Mouse (Mus musculus): Measurements from ENCODE around the gene Dusp10.

Dusp10 gene

GRCm38 (mm10) chr1:184013106-184013505 lies at the start of gene Dusp10:
Gene Dusp10, plus strand, starts transcription at chr1:184013302.
- no peaks in the 10 kb centered on the region for H3K36me3 ChIP-seq (ENCODE audit: control insufficient read depth, insufficient read depth, low read length, poor library complexity, severe bottlenecking)

DNA sequence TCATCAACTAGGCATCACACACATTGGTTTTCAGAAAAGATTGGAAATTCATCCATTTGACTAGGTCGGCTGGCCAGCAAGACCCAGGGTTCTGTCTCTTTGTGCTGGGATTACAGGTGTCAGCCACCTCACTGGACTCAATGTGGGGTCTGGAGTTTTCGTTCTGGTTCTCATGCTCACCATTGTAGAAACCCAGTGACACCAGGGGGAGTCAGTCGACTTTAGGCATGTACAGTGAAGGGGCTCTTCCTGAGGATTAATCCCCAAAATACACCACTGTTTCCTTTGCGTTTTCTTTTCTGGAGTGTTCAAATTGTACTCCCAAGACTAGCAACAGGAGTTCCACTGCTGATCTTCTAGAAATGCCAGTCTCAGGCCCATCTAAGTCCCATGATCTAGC lies 47.8 kb upstream of the Dusp10 start:
- DNase-seq (ENCODE audit: low read depth, low spot score): no peak
- Histone ChIP-seq H3K27me3 (ENCODE audit: control insufficient read depth, insufficient read depth, low read length, poor library complexity, severe bottlenecking) (no peaks in the 10 kb centered on the region; the same call in 1 of the 2 replicates), H3K36me3 (ENCODE audit: control insufficient read depth, insufficient read depth, low read length, poor library complexity, severe bottlenecking) (no peaks in the 10 kb centered on the region)

More at GRCm38 (mm10) chr1:184013106-184013505, at the start of gene Dusp10:
- peak; percentile 24 for DNase-seq (ENCODE audit: low read depth, low spot score)
- H3K27me3 ChIP-seq (ENCODE audit: control insufficient read depth, insufficient read depth, low read length, poor library complexity, severe bottlenecking): no peaks in the 10 kb centered on the region

- Histone ChIP-seq H3K27me3 (ENCODE audit: control insufficient read depth, insufficient read depth, low read length, poor library complexity, severe bottlenecking) (no peaks in the 10 kb centered on the region; the same call in 1 of the 2 replicates), H3K36me3 (ENCODE audit: control insufficient read depth, insufficient read depth, low read length, poor library complexity, severe bottlenecking) (no peaks in the 10 kb centered on the region)
- no peak for DNase-seq (ENCODE audit: low read depth, low spot score)
Observed at GRCm38 (mm10) chr1:183969265-183969664, 43.8 kb upstream of the Dusp10 start.

DNA sequence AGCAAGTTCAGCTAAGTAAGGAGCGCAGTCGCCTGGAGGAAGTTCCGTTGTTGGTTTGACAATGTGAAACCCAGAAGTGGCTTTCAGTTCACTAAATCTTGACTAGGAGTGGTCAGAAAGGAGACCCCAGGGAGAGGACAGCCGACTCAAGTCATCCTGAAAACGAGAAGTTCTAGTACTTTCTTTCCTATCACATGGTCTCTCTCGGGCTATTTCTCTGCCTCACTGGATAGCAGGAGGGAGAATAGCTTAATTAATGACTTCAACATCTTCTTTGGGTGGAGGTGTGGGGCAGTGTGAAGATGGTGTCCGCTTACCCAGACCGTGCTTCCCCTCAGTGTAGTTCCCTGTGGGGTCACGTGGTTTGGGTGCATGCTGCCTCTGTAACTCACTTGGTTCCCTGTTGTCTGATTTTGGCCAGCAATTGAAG lies 33.3 kb upstream of the Dusp10 start:
- H3K27me3 ChIP-seq (ENCODE audit: control insufficient read depth, insufficient read depth, low read length, poor library complexity, severe bottlenecking): no peaks in the 10 kb centered on the region
- DNase-seq (ENCODE audit: low read depth, low spot score): peak; percentile 95
- no peaks in the 10 kb centered on the region for H3K36me3 ChIP-seq (ENCODE audit: control insufficient read depth, insufficient read depth, low read length, poor library complexity, severe bottlenecking)

DNA sequence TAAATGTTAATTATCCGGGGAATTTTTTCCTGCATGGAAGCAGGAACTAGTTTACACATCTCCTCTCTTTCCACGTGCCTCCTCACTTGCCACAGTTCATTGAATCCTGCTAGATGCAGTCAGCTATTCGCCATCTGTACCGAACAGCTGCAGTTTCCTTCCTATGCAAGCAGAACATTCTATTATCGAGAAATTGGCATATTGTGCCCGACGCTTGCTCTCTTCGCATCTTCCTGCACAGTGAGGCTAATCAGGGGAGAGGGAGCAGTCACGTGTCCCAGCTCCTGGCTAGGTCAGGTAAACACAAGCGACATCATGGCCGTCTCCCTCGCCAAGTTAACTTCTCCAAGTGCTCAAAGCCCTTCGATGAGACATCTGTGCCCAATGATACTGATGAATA lies 31.0 kb upstream of the Dusp10 start:
- H3K36me3 ChIP-seq (ENCODE audit: control insufficient read depth, insufficient read depth, low read length, poor library complexity, severe bottlenecking): no peaks in the 10 kb centered on the region
- peak; percentile 46 for DNase-seq (ENCODE audit: low read depth, low spot score)

GRCm38 (mm10) chr1:183987711-183988245 lies 25.3 kb upstream of the Dusp10 start:
- H3K27me3 ChIP-seq (ENCODE audit: control insufficient read depth, insufficient read depth, low read length, poor library complexity, severe bottlenecking): no peaks in the 10 kb centered on the region
- H3K36me3 ChIP-seq (ENCODE audit: control insufficient read depth, insufficient read depth, low read length, poor library complexity, severe bottlenecking): no peaks in the 10 kb centered on the region
- no peak for DNase-seq (ENCODE audit: low read depth, low spot score)

More for the DNA sequence above, 31.0 kb upstream of the Dusp10 start:
- H3K27me3 ChIP-seq (ENCODE audit: control insufficient read depth, insufficient read depth, low read length, poor library complexity, severe bottlenecking): no peaks in the 10 kb centered on the region

GRCm38 (mm10) chr1:183991921-183992320 lies 21.2 kb upstream of the Dusp10 start:
- Histone ChIP-seq H3K27me3 (ENCODE audit: control insufficient read depth, insufficient read depth, low read length, poor library complexity, severe bottlenecking) (no peaks in the 10 kb centered on the region), H3K36me3 (ENCODE audit: control insufficient read depth, insufficient read depth, low read length, poor library complexity, severe bottlenecking) (no peaks in the 10 kb centered on the region)
- DNase-seq (ENCODE audit: low read depth, low spot score): no peak

DNA sequence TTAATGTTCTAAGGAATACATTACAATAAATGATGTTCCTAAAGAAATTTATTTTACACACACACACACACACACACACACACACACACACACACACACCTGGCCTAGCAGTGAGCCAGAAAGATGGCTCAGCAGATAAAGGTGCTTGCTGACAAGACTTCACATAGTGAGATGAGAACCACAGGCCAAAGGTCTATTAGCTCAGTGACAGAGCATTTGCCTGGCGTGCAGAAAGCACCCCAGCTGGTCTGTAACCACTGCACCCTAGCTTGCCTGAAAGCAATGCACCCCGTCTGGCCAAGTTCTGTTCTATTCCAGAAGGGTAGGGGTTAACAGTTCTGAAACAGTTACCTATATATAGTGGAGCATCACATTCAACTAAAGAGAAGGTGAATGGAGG lies 15.9 kb upstream of the Dusp10 start:
- Histone ChIP-seq H3K36me3 (ENCODE audit: control insufficient read depth, insufficient read depth, low read length, poor library complexity, severe bottlenecking) (no peaks in the 10 kb centered on the region), H3K27me3 (ENCODE audit: control insufficient read depth, insufficient read depth, low read length, poor library complexity, severe bottlenecking) (no peaks in the 10 kb centered on the region)
- DNase-seq (ENCODE audit: low read depth, low spot score): no peak

- no peaks in the 10 kb centered on the region for H3K27me3 ChIP-seq (ENCODE audit: control insufficient read depth, insufficient read depth, low read length, poor library complexity, severe bottlenecking)
Observed at GRCm38 (mm10) chr1:184002470-184002869, 10.6 kb upstream of the Dusp10 start.

DNA sequence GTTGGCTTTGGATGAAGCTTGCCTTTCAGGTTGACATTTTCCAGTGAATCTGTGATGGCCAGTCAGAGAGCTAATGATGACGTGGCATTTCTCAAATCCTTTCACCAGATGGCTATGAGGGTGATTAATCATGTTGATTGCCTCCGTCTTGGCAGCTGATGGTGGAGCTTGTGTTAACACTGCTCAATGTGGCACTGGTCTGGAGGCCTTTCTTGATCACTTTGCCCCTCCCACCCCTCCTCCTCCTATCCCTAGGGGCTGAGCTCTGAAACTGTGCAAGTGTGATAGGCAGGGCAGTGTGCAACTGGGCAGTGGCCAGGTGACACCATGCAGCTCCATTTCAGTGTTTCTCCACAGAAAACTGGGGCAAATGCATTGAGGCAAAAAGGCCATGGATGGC lies 8.8 kb upstream of the Dusp10 start:
- H3K27me3 ChIP-seq (ENCODE audit: control insufficient read depth, insufficient read depth, low read length, poor library complexity, severe bottlenecking): no peaks in the 10 kb centered on the region
- no peak for DNase-seq (ENCODE audit: low read depth, low spot score)
- H3K36me3 ChIP-seq (ENCODE audit: control insufficient read depth, insufficient read depth, low read length, poor library complexity, severe bottlenecking): no peaks in the 10 kb centered on the region

More at GRCm38 (mm10) chr1:184002470-184002869, 10.6 kb upstream of the Dusp10 start:
- no peak for DNase-seq (ENCODE audit: low read depth, low spot score)
- no peaks in the 10 kb centered on the region for H3K36me3 ChIP-seq (ENCODE audit: control insufficient read depth, insufficient read depth, low read length, poor library complexity, severe bottlenecking)

GRCm38 (mm10) chr1:184005315-184006058 lies 7.6 kb upstream of the Dusp10 start:
- peak; percentile 56 for DNase-seq (ENCODE audit: low read depth, low spot score)
- H3K36me3 ChIP-seq (ENCODE audit: control insufficient read depth, insufficient read depth, low read length, poor library complexity, severe bottlenecking): no peaks in the 10 kb centered on the region
- no peaks in the 10 kb centered on the region for H3K27me3 ChIP-seq (ENCODE audit: control insufficient read depth, insufficient read depth, low read length, poor library complexity, severe bottlenecking)

DNA sequence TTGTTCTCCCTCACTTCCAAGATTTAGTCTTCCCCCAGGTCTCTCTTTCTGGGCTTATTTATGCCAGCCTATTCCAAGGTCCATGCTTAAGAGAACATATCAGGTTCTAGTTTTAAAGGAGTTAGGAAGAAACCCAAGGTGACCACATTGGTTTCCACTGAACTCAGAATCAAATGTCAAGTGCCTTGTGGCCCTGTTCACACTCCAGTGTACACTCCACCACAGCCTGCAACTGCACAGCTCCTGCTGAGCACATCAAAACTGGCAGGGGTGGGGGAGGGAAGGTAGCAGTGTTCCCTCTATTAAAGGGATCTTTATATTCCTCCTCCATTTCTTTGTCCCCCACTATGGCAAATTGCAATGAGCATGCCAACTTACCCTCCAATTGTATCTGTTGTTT lies 7.0 kb upstream of the Dusp10 start:
- Histone ChIP-seq H3K36me3 (ENCODE audit: control insufficient read depth, insufficient read depth, low read length, poor library complexity, severe bottlenecking) (no peaks in the 10 kb centered on the region), H3K27me3 (ENCODE audit: control insufficient read depth, insufficient read depth, low read length, poor library complexity, severe bottlenecking) (no peaks in the 10 kb centered on the region)
- DNase-seq (ENCODE audit: low read depth, low spot score): no peak

- no peaks in the 10 kb centered on the region for H3K27me3 ChIP-seq (ENCODE audit: control insufficient read depth, insufficient read depth, low read length, poor library complexity, severe bottlenecking)
- H3K36me3 ChIP-seq (ENCODE audit: control insufficient read depth, insufficient read depth, low read length, poor library complexity, severe bottlenecking): no peaks in the 10 kb centered on the region
- DNase-seq (ENCODE audit: low read depth, low spot score): no peak
Observed at GRCm38 (mm10) chr1:184011311-184011710, 1.8 kb upstream of the Dusp10 start.

DNA sequence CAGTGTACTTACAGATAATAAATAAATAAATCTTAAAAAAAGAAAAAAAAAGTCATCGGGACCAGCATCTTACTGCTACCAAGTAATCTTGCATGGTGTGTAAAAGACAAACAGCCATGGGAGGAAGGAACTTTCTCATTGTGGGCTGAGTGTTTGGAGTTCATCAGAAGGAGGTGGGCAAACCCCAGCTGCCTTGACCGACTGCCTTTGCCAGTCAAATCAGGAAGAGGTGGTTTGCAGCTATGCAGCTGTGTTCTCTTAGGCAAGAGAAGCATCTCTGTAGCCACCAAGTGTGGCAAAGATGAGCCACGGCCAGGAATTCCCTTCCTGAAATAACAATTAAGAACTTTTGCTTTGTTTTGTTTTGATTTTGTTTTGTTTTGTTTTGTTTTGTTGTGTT lies 989 bp downstream of the Dusp10 start:
- Histone ChIP-seq H3K36me3 (ENCODE audit: control insufficient read depth, insufficient read depth, low read length, poor library complexity, severe bottlenecking) (no peaks in the 10 kb centered on the region), H3K27me3 (ENCODE audit: control insufficient read depth, insufficient read depth, low read length, poor library complexity, severe bottlenecking) (no peaks in the 10 kb centered on the region)
- DNase-seq (ENCODE audit: low read depth, low spot score): peak; percentile 44

DNA sequence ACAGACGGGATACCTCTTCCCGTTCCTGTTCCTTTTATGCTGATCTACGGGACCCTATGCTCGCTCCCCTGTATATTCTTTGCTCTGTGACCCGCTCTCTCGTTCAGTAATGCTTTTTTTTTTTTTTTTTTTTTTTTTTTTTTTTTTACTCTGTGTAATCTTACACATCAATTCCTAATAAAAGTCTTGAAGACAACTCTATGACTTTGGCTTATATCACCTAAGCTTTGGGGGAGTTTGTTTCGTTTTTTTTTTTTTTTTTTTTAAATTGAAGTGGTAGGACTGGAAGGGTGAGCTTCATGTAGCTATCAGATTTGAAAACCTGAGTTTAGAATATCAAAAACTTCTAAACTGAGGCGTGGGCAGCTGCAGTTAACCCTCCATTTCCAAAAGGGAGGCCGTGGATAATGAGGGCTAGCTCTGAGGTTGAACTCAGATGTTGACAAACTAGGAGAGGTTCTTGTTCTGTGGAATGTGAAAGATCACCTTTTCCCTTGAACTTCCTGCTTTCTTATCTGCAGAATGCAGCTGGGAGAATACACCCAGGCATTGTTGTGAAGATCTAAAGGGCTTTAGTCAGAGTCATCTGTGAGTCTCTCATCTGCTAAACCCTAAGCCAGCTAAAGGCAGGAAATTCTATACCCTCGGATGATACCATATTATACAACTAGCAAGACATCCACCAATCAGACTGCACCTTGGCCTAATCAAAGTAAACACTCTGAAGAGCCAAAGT lies 3.1 kb downstream of the Dusp10 start:
- DNase-seq (ENCODE audit: low read depth, low spot score): no peak

More for the DNA sequence above, 3.1 kb downstream of the Dusp10 start:
- no peaks in the 10 kb centered on the region for H3K27me3 ChIP-seq (ENCODE audit: control insufficient read depth, insufficient read depth, low read length, poor library complexity, severe bottlenecking)
- H3K36me3 ChIP-seq (ENCODE audit: control insufficient read depth, insufficient read depth, low read length, poor library complexity, severe bottlenecking): no peaks in the 10 kb centered on the region
